In genomic region chr5:149261866-149262265, GRCm38 (mm10) we compare ENCODE assay signal across 9 mouse cellular contexts. TPM values are rescaled to one million over a fixed set of nuclear protein-coding genes. Genes with fewer than 3 reads are reported as not detected.
A peak's percentile ranks its signal among the peaks of the same experiment; 100 is the strongest.
DNase-seq lines count a peak whose midpoint lies in the region; ATAC-seq lines count a peak whose summit lies in the region.
"Had no signal": no experiment of that assay in that cellular context is flagged by ENCODE, and none has a peak within 500 bp of the region (broad histone marks: within the 10 kb centered on the region; RNA-seq: fewer than 3 reads in every experiment).

No protein-coding gene starts in this region.

- peaks cover 24% of the 10 kb centered on the region for H3K4me1 ChIP-seq in kidney, embryonic 15.5 days

- no peaks in the 10 kb centered on the region for H3K36me3 ChIP-seq in kidney, embryonic 15.5 days
- H3K36me3 ChIP-seq: neural tube, embryonic 13.5 days had no signal

- H3K4me3 ChIP-seq in kidney, embryonic 15.5 days (replicated peaks): no peak overlapping the region
- H3K4me3 ChIP-seq: neural tube, embryonic 13.5 days had no signal

- no peak overlapping the region for H3K27ac ChIP-seq in kidney, embryonic 15.5 days
- H3K27ac ChIP-seq: neural tube, embryonic 13.5 days had no signal

- no peak overlapping the region for H3K4me2 ChIP-seq in kidney, embryonic 15.5 days
- H3K4me2 ChIP-seq: neural tube, embryonic 13.5 days had no signal

- H3K9me3 ChIP-seq in kidney, embryonic 15.5 days (replicated peaks): 0 out of 2 replicates have a peak, but pooled peaks cover 2% of the 10 kb centered on the region
- H3K9me3 ChIP-seq: neural tube, embryonic 13.5 days had no signal

- DNase-seq in kidney, adult 9 months: peak; percentile 36
- DNase-seq in CD4-positive, CD25-positive, alpha-beta regulatory T cell, adult 2 months (ENCODE audit: low read depth, low spot score): peak; percentile 70
- DNase-seq in lung, postnatal 10 days: peak; percentile 33
- no peak for DNase-seq in right cerebral cortex, postnatal 14 days
- DNase-seq in Muller cell, postnatal 12 days (ENCODE audit: inconsistent ontology term): no peak
- DNase-seq in embryo, embryonic 11 days: no peak

- 69% methylated on average over 6 of the region's 6 CpGs for WGBS in kidney, embryonic 15.5 days

- no peak overlapping the region for H3K9ac ChIP-seq in kidney, embryonic 15.5 days
- H3K9ac ChIP-seq: neural tube, embryonic 13.5 days had no signal

- ATAC-seq in kidney, embryonic 15.5 days (replicated peaks; ENCODE audit: low FRiP score): no peak
- ATAC-seq in activated CD4-positive, CD25-positive, alpha-beta regulatory T cell, adult 4 months: peak; percentile 23

- H3K27me3 ChIP-seq in kidney, embryonic 15.5 days: no peaks in the 10 kb centered on the region
- H3K27me3 ChIP-seq: neural tube, embryonic 13.5 days had no signal

RNA-seq across cellular contexts. Expression of gene Alox5ap, which starts 2.7 kb away (rescaled TPM):
- polyA plus RNA-seq in kidney, embryonic 15.5 days (2015; fragmentation: Nextera tagmentation; extraction: Ambion mirVana): 12.4 and 13.3 TPM in 2 replicates
- polyA plus RNA-seq in activated CD4-positive, CD25-positive, alpha-beta regulatory T cell, adult 4 months (2017; shearing (Covaris generic)): 1 to 10 TPM; 1.5 to 3.0 TPM

Comparison
In these comparisons a context has a peak if more than half of its experiments do, and no peak if none do; other contexts are left out.
1. DNase-seq: peak in kidney, adult 9 months (single experiment), CD4-positive, CD25-positive, alpha-beta regulatory T cell, adult 2 months (single experiment) and lung, postnatal 10 days (single experiment); none in right cerebral cortex, postnatal 14 days (single experiment), Muller cell, postnatal 12 days (single experiment) and embryo, embryonic 11 days (single experiment).